Mouse (Mus musculus) forebrain, embryonic 14.5 days (tissue): ENCODE results near the gene Socs1. TPM values are rescaled to one million over a fixed set of nuclear protein-coding genes. Genes with fewer than 3 reads are reported as not detected.
"Not testable (repeated sequence)": the region's sequence is repeated elsewhere in the genome, so short reads cannot be mapped to it uniquely, and the experiment has no call there.

Source experiments
- ATAC-seq: fragments of 200-750 bp; cut with Nextera tagmentation; 2 replicates; pipeline ENCODE4 v1.8.0; 2017; ENCODE audit warnings: mild to moderate bottlenecking, moderate library complexity
- DNase-seq: peaks from one replicate; pipeline ENCODE4 v3.0.0-alpha.2; 2015; ENCODE audit warnings: low spot score
- H3K27ac ChIP-seq: fragments of 300-500 bp; sonication (generic); 2 replicates; pipeline ENCODE4 v1.5.1; 2014; ENCODE audit warnings: low read depth, mild to moderate bottlenecking, control low read depth, low read length, moderate library complexity
- H3K27me3 ChIP-seq: fragments of 300-500 bp; sonication (generic); replicated peaks from 2 replicates; pipeline ENCODE4 v1.6.1; 2014; ENCODE audit warnings: low read length, control low read depth, mixed read lengths; ENCODE audit not compliant: control insufficient read depth, insufficient read depth
- H3K36me3 ChIP-seq: fragments of 300-500 bp; sonication (generic); 2 replicates; pipeline ENCODE4 v1.6.1; 2014; ENCODE audit warnings: low read length, control low read depth; ENCODE audit not compliant: control insufficient read depth, insufficient read depth
- H3K4me1 ChIP-seq: fragments of 300-500 bp; sonication (generic); 2 replicates; pipeline ENCODE4 v1.6.1; 2014; ENCODE audit warnings: antibody characterized with exemption, low read length, control low read depth; ENCODE audit not compliant: control insufficient read depth, insufficient read depth
- H3K4me2 ChIP-seq: fragments of 300-500 bp; sonication (generic); 2 replicates; pipeline ENCODE4 v1.6.1; 2014; ENCODE audit warnings: mild to moderate bottlenecking, control low read depth, low read length
- H3K4me3 ChIP-seq: fragments of 300-500 bp; sonication (generic); 2 replicates; pipeline ENCODE4 v1.5.1; 2014; ENCODE audit warnings: low read depth, low read length, control low read depth
- H3K9ac ChIP-seq: fragments of 300-500 bp; sonication (generic); 2 replicates; pipeline ENCODE4 v1.6.1; 2014; ENCODE audit warnings: mild to moderate bottlenecking, low read length, control low read depth, moderate library complexity
- H3K9me3 ChIP-seq: fragments of 300-500 bp; sonication (generic); replicated peaks from 2 replicates; pipeline ENCODE4 v1.6.1; 2016; ENCODE audit warnings: low read length, control low read depth, mixed read lengths; ENCODE audit not compliant: control insufficient read depth
- WGBS: fragments of 180-500 bp; shearing (Covaris S2); extraction: QIAGEN DNeasy Blood & Tissue Kit; methylation state at CpG from one replicate; pipeline ENCODE4 v1.1.7; 2014; 5-methylcytosine and 5-hydroxymethylcytosine counted together
- polyA plus RNA-seq: library from polyadenylated mRNA; unstranded; fragments of >200 nt; fragmentation: Nextera tagmentation; extraction: Ambion mirVana; gene quantifications from 2 replicates; pipeline ENCODE4 v1.2.1, GENCODE M21; 2014

The Socs1 gene
- polyA plus RNA-seq, 1 experiment from 2014 or later = 1.1 TPM

- no peak overlapping the region for H3K4me3 ChIP-seq
- no peak for DNase-seq
- no peaks in the 10 kb centered on the region for H3K4me1 ChIP-seq
- no peak overlapping the region for H3K4me2 ChIP-seq
- no peak for ATAC-seq
- H3K9me3 ChIP-seq = no peaks in the 10 kb centered on the region
- WGBS = 77% methylated on average over 4 of the region's 4 CpGs
- no peak overlapping the region for H3K9ac ChIP-seq
- no peaks in the 10 kb centered on the region for H3K27me3 ChIP-seq
- H3K36me3 ChIP-seq = no peaks in the 10 kb centered on the region
- no peak overlapping the region for H3K27ac ChIP-seq
Measured at GRCm38 (mm10) chr16:10818579-10819135, 33.3 kb upstream of the Socs1 start.

- Histone ChIP-seq H3K4me2 (no peak overlapping the region), H3K27ac (no peak overlapping the region), H3K9me3 (no peaks in the 10 kb centered on the region), H3K4me3 (no peak overlapping the region), H3K27me3 (no peaks in the 10 kb centered on the region), H3K36me3 (no peaks in the 10 kb centered on the region), H3K9ac (no peak overlapping the region), H3K4me1 (no peaks in the 10 kb centered on the region)
- no peak for ATAC-seq
- 92% methylated on average over 4 of the region's 4 CpGs for WGBS
- DNase-seq = no peak
Measured at GRCm38 (mm10) chr16:10814864-10815263, 29.5 kb upstream of the Socs1 start.

DNA sequence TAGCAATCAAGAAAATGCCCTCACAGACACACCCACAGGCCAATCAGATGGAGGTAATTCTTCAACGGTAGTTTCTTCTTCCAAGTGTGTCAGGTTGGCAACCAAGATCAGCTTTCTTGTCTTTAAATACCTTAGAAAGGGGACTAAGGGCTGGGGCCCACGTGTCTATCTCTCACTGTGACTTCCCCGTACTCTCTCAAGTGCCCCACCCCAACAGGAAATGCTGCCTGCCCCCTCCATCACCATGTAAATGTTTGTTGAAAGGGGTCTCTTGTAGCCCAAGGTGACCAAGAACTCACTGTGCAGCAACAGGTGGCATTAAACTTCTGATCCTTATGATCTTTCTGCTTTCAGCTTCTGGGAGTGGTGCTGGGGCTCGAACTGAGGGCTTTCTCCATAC, 28.4 kb upstream of the Socs1 start:
- ATAC-seq (no peak), DNase-seq (no peak)
- Histone ChIP-seq H3K36me3 (no peaks in the 10 kb centered on the region), H3K9ac (no peak overlapping the region), H3K4me2 (no peak overlapping the region), H3K4me1 (no peaks in the 10 kb centered on the region), H3K27me3 (no peaks in the 10 kb centered on the region), H3K27ac (no peak overlapping the region), H3K9me3 (no peaks in the 10 kb centered on the region), H3K4me3 (no peak overlapping the region)
- WGBS = 73% methylated on average over 4 of the region's 4 CpGs

DNA sequence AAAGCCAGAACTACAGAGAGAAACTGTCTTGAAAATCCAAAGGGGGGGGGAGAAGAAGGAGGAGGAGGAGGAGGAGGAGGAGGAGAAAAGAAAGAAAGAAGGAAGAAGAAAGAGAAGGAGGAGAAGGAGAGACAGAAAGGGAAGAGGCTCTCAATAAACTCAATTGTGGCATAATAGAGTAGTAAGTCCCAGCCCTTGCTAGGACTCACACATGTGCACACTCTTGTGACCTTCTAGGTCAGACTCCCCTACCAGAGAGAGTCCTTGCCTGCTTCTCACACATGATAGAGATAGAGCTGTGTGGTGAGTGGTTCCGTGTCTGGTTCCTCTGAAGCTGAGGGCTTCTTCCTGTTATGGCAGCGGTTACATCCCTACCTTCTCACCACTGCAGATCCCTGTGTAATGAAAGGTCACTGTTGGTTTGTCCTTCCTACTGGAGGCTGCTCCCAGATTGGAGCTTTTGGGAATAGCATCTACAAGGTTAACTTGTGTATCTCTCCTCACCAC, 27.6 kb upstream of the Socs1 start, which contains the start of gene Gm11172:
TSS of gene Gm11172 (plus strand) at position 51 of the 507 bp plus-strand sequence.
- no peak for ATAC-seq
- H3K9me3 ChIP-seq = no peaks in the 10 kb centered on the region
- no peaks in the 10 kb centered on the region for H3K36me3 ChIP-seq
- no peak within 1 kb of the TSS for H3K27ac ChIP-seq
- no peak within 1 kb of the TSS for H3K4me3 ChIP-seq
- H3K9ac ChIP-seq = no peak within 1 kb of the TSS
- H3K27me3 ChIP-seq = no peaks in the 10 kb centered on the region
- H3K4me2 ChIP-seq = no peak within 1 kb of the TSS
- DNase-seq = no peak
- no peaks in the 10 kb centered on the region for H3K4me1 ChIP-seq
- WGBS = 89% methylated on average over 2 of the region's 2 CpGs

DNA sequence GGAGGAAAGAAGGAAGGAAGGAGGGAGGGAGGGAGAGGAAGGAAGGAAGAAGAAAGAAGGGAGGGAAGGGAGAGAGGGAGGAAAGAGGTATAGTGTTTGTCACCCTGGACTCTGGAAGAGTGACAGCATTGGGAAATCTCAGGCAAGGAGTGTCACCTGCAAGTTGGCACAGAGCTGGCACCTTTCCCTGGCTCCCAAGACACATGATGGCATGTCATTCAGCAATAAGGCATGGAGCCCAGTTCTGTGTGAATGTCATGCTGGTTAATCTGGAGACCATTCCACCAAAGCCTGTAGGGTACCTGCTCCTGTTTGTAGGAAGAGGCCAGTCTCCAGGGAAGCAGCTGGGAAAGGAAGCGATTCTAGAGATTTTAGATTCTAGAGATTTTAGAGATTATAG, 25.0 kb upstream of the Socs1 start:
- no peak for ATAC-seq
- no peak overlapping the region for H3K27ac ChIP-seq
- H3K4me2 ChIP-seq = no peak overlapping the region
- H3K9me3 ChIP-seq = no peaks in the 10 kb centered on the region
- H3K4me1 ChIP-seq = no peaks in the 10 kb centered on the region
- no peaks in the 10 kb centered on the region for H3K36me3 ChIP-seq
- H3K27me3 ChIP-seq = no peaks in the 10 kb centered on the region
- H3K4me3 ChIP-seq = no peak overlapping the region
- no peak for DNase-seq
- no peak overlapping the region for H3K9ac ChIP-seq
- WGBS = 87% methylated on average over 1 of the region's 1 CpGs

DNA sequence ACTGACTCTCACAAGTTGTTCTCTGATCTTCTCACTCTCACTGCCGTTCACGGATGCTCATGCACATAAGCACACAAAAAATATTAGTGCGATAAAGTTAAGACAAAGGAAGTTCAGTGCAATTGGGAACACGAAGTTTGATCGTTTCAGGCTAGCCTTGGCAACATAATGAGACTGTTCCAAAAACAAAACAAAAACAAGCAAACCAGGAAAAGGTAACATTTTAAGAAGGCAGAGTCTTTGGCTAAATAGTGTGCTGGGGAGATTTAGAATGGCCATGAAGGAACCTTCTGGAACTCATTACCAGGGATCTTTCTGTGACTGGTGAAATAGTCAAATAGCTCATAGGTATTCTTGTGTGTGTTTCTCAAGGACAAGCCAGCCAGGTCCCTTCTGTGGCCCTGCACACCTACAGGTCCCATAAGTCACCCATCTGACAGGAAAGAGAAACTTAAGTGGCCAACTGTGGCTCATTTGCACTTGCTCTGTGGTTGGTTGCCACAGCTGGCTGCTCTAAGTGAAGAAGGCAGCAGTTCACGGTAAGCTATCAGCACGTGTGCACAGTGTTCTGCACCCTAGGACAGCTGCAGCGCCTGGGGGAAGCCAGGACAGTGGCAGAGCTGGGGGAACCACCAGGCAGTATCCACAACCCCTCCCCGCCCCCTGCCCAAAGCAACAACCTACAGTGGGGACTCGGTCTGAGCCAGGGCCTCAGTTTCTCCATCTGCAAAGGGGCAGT, 20.6 kb upstream of the Socs1 start, which contains the start of gene Prm1:
TSS of gene Prm1 (minus strand) at position 51 of the 739 bp plus-strand sequence.
- Histone ChIP-seq H3K27ac (no peak within 1 kb of the TSS), H3K27me3 (no peaks in the 10 kb centered on the region), H3K36me3 (no peaks in the 10 kb centered on the region), H3K4me1 (no peaks in the 10 kb centered on the region), H3K9ac (no peak within 1 kb of the TSS), H3K4me3 (no peak within 1 kb of the TSS), H3K4me2 (no peak within 1 kb of the TSS), H3K9me3 (no peaks in the 10 kb centered on the region)
- ATAC-seq (no peak), DNase-seq (no peak)
- 85% methylated on average over 10 of the region's 10 CpGs for WGBS

DNA sequence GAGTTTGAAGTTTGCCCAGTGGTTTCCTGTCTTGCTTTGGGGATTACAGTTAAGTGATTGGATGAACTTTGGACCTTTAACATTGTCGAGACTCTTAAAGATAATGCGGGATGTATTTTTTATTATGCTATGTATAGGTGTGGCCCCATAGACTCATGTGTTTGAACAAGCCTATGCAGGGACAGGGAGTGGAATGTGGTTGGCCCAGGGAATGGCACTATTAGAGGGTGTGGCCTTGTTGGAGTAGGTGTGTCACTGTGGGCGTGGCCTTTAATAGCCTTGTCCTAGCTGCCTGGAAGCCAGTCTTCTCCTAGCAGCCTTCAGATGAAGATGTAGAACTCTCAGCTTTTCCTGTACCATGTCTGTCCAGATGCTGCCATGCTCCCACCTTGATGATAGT, 17.1 kb upstream of the Socs1 start:
- not testable (repeated sequence) for H3K27ac ChIP-seq, H3K36me3 ChIP-seq, H3K27me3 ChIP-seq, H3K4me1 ChIP-seq, H3K9me3 ChIP-seq, H3K4me3 ChIP-seq, ATAC-seq, H3K9ac ChIP-seq, DNase-seq, H3K4me2 ChIP-seq
- WGBS = 92% methylated on average over 3 of the region's 3 CpGs

- ATAC-seq (no peak), DNase-seq (no peak)
- Histone ChIP-seq H3K9ac (no peak within 1 kb of the TSS), H3K27ac (no peak within 1 kb of the TSS), H3K4me2 (no peak within 1 kb of the TSS), H3K9me3 (no peaks in the 10 kb centered on the region), H3K4me3 (no peak within 1 kb of the TSS), H3K27me3 (0 out of 2 replicates have a peak, but pooled peaks cover 2% of the 10 kb centered on the region), H3K4me1 (no peaks in the 10 kb centered on the region), H3K36me3 (no peaks in the 10 kb centered on the region)
- 80% methylated on average over 6 of the region's 6 CpGs for WGBS
Measured at GRCm38 (mm10) chr16:10796034-10796433, 10.7 kb upstream of the Socs1 start, which contains the start of gene Prm2. Gene Prm2, minus strand, starts transcription at chr16:10796134.

DNA sequence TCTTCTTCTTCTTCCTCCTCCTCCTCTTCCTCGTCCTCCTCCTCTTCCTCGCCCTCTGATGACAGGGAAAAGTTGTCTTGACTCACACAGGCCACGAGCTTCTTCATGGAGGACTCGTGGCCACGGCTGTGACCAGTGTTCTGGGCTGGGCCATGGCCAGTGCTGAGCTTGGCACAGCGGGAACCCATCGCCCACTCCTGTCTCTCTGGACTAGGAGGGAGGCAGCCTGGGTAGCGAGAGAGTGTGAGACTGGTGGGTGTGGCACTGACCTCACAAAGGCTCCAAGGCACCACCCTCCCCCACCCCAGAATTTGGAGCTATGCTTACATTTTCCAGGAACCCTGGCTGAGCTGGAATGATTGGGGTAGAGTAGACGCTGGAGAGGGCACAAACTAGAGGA, 5.4 kb upstream of the Socs1 start, which contains the start of gene Prm3:
TSS of gene Prm3 (minus strand) at position 213 of the 400 bp plus-strand sequence.
- no peak within 1 kb of the TSS for H3K4me2 ChIP-seq
- no peak within 1 kb of the TSS for H3K27ac ChIP-seq
- H3K9me3 ChIP-seq = no peaks in the 10 kb centered on the region
- 71% methylated on average over 9 of the region's 9 CpGs for WGBS
- H3K27me3 ChIP-seq = no peaks in the 10 kb centered on the region
- no peaks in the 10 kb centered on the region for H3K4me1 ChIP-seq
- H3K36me3 ChIP-seq = no peaks in the 10 kb centered on the region
- H3K4me3 ChIP-seq = no peak within 1 kb of the TSS
- DNase-seq (no peak), ATAC-seq (no peak)
- H3K9ac ChIP-seq = no peak within 1 kb of the TSS
